Mouse (Mus musculus) embryonic fibroblast, embryonic 13.5 days (primary cell): ENCODE data around the gene Ddx6.

Experiments used
- CTCF ChIP-seq: IDR thresholded peaks from 2 replicates; pipeline ENCODE4 v1.5.1; 2011; ENCODE audit warnings: mild to moderate bottlenecking, control low read depth, low read length, moderate library complexity, borderline replicate concordance; ENCODE audit not compliant: insufficient read depth
- POLR2A ChIP-seq: IDR thresholded peaks from 2 replicates; pipeline ENCODE4 v1.6.1; 2011; ENCODE audit warnings: low read depth, mild to moderate bottlenecking, control low read depth, low read length, moderate library complexity

- TF ChIP-seq POLR2A (peak; percentile 95), CTCF (no peak)
Measured at GRCm38 (mm10) chr9:44603454-44604289, 1.0 kb upstream of the Ddx6 start.
